Comparison of ENCODE assay signal across 7 mouse cellular contexts in genomic region chr1:173366701-173367355, GRCm38 (mm10). TPM values are rescaled to one million over a fixed set of nuclear protein-coding genes. Genes with fewer than 3 reads are reported as not detected.
A peak's percentile ranks its signal among the peaks of the same experiment; 100 is the strongest.
DNase-seq lines count a peak whose midpoint lies in the region; ATAC-seq and TF ChIP-seq lines count a peak whose summit lies in the region.

No protein-coding gene starts in this region.

- peak; percentile 39 for ATAC-seq in embryonic facial prominence, embryonic 14.5 days (ENCODE audit: low read depth)
- no peak for ATAC-seq in intestine, postnatal 0 days
- peak; percentile 64 for ATAC-seq in midbrain, embryonic 11.5 days (ENCODE audit: low FRiP score)

- no peak overlapping the region for H3K27ac ChIP-seq in embryonic facial prominence, embryonic 14.5 days (replicated peaks; ENCODE audit: low read depth, low read length)
- H3K27ac ChIP-seq in intestine, postnatal 0 days (ENCODE audit: low read depth, low read length): no peak overlapping the region
- H3K27ac ChIP-seq in midbrain, embryonic 11.5 days (ENCODE audit: low read depth, low read length): peak overlapping the region; percentile 57; the same call in 1 of the 2 replicates

- under 1% methylated on average over 31 of the region's 31 CpGs for WGBS in embryonic facial prominence, embryonic 14.5 days
- WGBS in intestine, postnatal 0 days: under 1% methylated on average over 31 of the region's 31 CpGs
- whole genome bisulfite sequencing in midbrain, embryonic 11.5 days: under 1% methylated on average over 31 of the region's 31 CpGs

- TF ChIP-seq CTCF in intestine, postnatal 0 days (IDR thresholded peaks at IDR 0.05; ENCODE audit: low read depth): no peak

- peak; percentile 58 for DNase-seq in retina, embryonic 14.5 days (ENCODE audit: low spot score)
- no peak for DNase-seq in retina, postnatal 1 day
- no peak for DNase-seq in embryonic facial prominence, embryonic 14.5 days (ENCODE audit: low spot score)
- peak; percentile 96 for DNase-seq in midbrain, embryonic 11.5 days (ENCODE audit: low spot score, missing footprints)
- no peak for DNase-seq in c-Kit-positive CD71-positive TER-119-positive erythroid progenitor cells, embryonic 14.5 days (ENCODE audit: low spot score)
- DNase-seq in natural killer cell, adult 2 months (ENCODE audit: low spot score in 2 of 2): no peak

- peak overlapping the region; percentile 66 for H3K9ac ChIP-seq in embryonic facial prominence, embryonic 14.5 days (ENCODE audit: low read depth, low read length)
- H3K9ac ChIP-seq in intestine, postnatal 0 days (ENCODE audit: low read depth, low read length): peak overlapping the region; percentile 40; the same call in 1 of the 2 replicates
- peak overlapping the region; percentile 89 for H3K9ac ChIP-seq in midbrain, embryonic 11.5 days (ENCODE audit: low read length)

- H3K4me1 ChIP-seq in embryonic facial prominence, embryonic 14.5 days (ENCODE audit: control insufficient read depth, insufficient read depth, low read length): peaks cover 9% of the 10 kb centered on the region; the same call in 1 of the 2 replicates
- no peaks in the 10 kb centered on the region for H3K4me1 ChIP-seq in intestine, postnatal 0 days (replicated peaks; ENCODE audit: control insufficient read depth, insufficient read depth, low read length)
- H3K4me1 ChIP-seq in midbrain, embryonic 11.5 days (ENCODE audit: control insufficient read depth, insufficient read depth, low read length): peaks cover 21% of the 10 kb centered on the region

- no peaks in the 10 kb centered on the region for H3K9me3 ChIP-seq in embryonic facial prominence, embryonic 14.5 days (ENCODE audit: control insufficient read depth, low read length)
- H3K9me3 ChIP-seq in intestine, postnatal 0 days (ENCODE audit: control insufficient read depth): no peaks in the 10 kb centered on the region
- H3K9me3 ChIP-seq in midbrain, embryonic 11.5 days (ENCODE audit: control insufficient read depth, low read length): no peaks in the 10 kb centered on the region

- H3K27me3 ChIP-seq in embryonic facial prominence, embryonic 14.5 days (replicated peaks; ENCODE audit: control insufficient read depth, insufficient read depth, low read length): peaks cover 49% of the 10 kb centered on the region
- H3K27me3 ChIP-seq in intestine, postnatal 0 days (replicated peaks; ENCODE audit: control insufficient read depth, insufficient read depth, low read length): peaks cover 21% of the 10 kb centered on the region
- H3K27me3 ChIP-seq in midbrain, embryonic 11.5 days (ENCODE audit: control insufficient read depth, insufficient read depth, low read length): no peaks in the 10 kb centered on the region

- H3K4me3 ChIP-seq in embryonic facial prominence, embryonic 14.5 days (ENCODE audit: low read depth, low read length): peak overlapping the region; percentile 62
- peak overlapping the region; percentile 37 for H3K4me3 ChIP-seq in intestine, postnatal 0 days (ENCODE audit: low read depth, low read length)
- peak overlapping the region; percentile 79 for H3K4me3 ChIP-seq in midbrain, embryonic 11.5 days (ENCODE audit: low read depth, low read length)

- H3K4me2 ChIP-seq in embryonic facial prominence, embryonic 14.5 days (ENCODE audit: low read depth, low read length): peak overlapping the region; percentile 87
- H3K4me2 ChIP-seq in intestine, postnatal 0 days (replicated peaks; ENCODE audit: low read depth): peak overlapping the region; percentile 65
- H3K4me2 ChIP-seq in midbrain, embryonic 11.5 days: peak overlapping the region; percentile 74

- no peaks in the 10 kb centered on the region for H3K36me3 ChIP-seq in embryonic facial prominence, embryonic 14.5 days (ENCODE audit: control insufficient read depth, insufficient read depth, low read length)
- H3K36me3 ChIP-seq in intestine, postnatal 0 days (ENCODE audit: control insufficient read depth, insufficient read depth): no peaks in the 10 kb centered on the region
- H3K36me3 ChIP-seq in midbrain, embryonic 11.5 days (ENCODE audit: control insufficient read depth, insufficient read depth, low read length): no peaks in the 10 kb centered on the region

RNA-seq across cellular contexts. Expression of gene Cadm3, which starts 0.7 kb away (rescaled TPM):
- polyA plus RNA-seq in embryonic facial prominence, embryonic 14.5 days (2014; fragmentation: Nextera tagmentation; extraction: Ambion mirVana): 11.6 and 12.3 TPM in 2 replicates
- 0.85 and 1.2 TPM in 2 replicates for polyA plus RNA-seq in intestine, postnatal 0 days (2015; fragmentation: Nextera tagmentation; extraction: Ambion mirVana)
- polyA plus RNA-seq in midbrain, embryonic 11.5 days (2014; fragmentation: Nextera tagmentation; extraction: Ambion mirVana): 19.4 and 22.9 TPM in 2 replicates

RNA-seq across cellular contexts. Expression of gene Aim2, which starts 16.1 kb away (rescaled TPM):
- polyA plus RNA-seq in embryonic facial prominence, embryonic 14.5 days (2014; fragmentation: Nextera tagmentation; extraction: Ambion mirVana): 0.53 and 1.3 TPM in 2 replicates
- polyA plus RNA-seq in intestine, postnatal 0 days (2015; fragmentation: Nextera tagmentation; extraction: Ambion mirVana): 2.0 and 3.1 TPM in 2 replicates
- 4.1 and 6.6 TPM in 2 replicates for polyA plus RNA-seq in midbrain, embryonic 11.5 days (2014; fragmentation: Nextera tagmentation; extraction: Ambion mirVana)

RNA-seq across cellular contexts. Expression of gene Ackr1, which starts 33.3 kb away (rescaled TPM):
- polyA plus RNA-seq in embryonic facial prominence, embryonic 14.5 days (2014; fragmentation: Nextera tagmentation; extraction: Ambion mirVana): 1.6 and 3.9 TPM in 2 replicates
- 0.66 and 1.5 TPM in 2 replicates for polyA plus RNA-seq in intestine, postnatal 0 days (2015; fragmentation: Nextera tagmentation; extraction: Ambion mirVana)
- polyA plus RNA-seq in midbrain, embryonic 11.5 days (2014; fragmentation: Nextera tagmentation; extraction: Ambion mirVana): 3.5 and 5.4 TPM in 2 replicates

Comparison
In these comparisons a context has a peak if more than half of its experiments do, and no peak if none do; other contexts are left out.
1. DNase-seq: peak in retina, embryonic 14.5 days (single experiment) and midbrain, embryonic 11.5 days (single experiment); none in retina, postnatal 1 day (single experiment), embryonic facial prominence, embryonic 14.5 days (single experiment), c-Kit-positive CD71-positive TER-119-positive erythroid progenitor cells, embryonic 14.5 days (single experiment) and natural killer cell, adult 2 months (0 of 2).
2. Peak in every context shown above with its lines, with median percentiles within 50 percentile points of each other: H3K4me2 ChIP-seq, H3K4me3 ChIP-seq and H3K9ac ChIP-seq.